In the genomic region with DNA sequence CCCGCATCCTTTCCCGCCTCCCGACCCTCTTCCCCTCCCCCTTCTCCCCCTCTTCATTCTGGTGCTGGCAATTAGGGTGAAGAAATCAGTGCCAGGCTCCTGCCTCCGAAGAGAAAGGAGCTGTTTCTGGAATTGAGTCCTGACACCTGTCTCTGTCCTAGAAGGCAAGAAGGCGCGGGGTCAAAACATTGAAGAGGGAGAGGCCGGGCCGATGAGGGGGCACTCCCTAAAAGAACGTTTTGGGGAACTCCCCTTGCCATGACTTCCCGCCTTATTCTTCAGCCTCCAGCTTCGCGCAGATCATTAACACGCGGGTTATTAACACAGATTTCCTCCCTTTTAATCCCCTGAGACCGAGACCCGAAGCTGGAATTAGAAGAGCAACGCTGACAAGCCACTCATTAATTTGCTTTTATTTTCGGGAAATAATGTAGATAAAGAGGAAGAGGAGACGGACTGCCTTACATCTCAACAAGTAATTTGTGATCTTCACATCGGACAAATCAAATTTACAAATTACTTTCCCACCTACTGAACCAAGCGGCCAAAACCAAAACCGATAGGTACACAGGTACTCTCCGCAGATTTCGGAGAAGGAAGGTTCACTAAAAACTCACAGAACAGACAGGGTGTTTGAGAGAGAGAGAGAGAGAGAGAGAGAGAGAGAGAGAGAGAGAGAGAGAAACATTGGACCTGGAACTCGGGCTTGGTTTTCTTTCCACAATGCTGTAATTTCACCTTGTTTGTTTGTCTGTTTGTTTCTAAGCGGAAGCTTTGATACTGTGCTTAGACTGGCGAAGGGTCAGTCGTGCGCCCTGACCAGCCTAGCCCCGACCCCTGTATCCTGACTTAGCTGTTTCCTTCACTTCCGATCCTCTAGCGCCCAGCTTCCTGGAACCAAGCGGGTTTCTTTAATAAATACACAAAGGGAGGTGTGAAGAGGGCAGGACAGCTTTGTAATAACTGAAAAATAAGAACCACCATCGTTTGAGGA, we compare ENCODE assay signal across 9 mouse cellular contexts. TPM values are rescaled to one million over a fixed set of nuclear protein-coding genes. Genes with fewer than 3 reads are reported as not detected.
DNase-seq lines count a peak whose midpoint lies in the region; ATAC-seq and TF ChIP-seq lines count a peak whose summit lies in the region.
"Had no signal": no experiment of that assay in that cellular context is flagged by ENCODE, and none has a peak within 500 bp of the region (broad histone marks: within the 10 kb centered on the region; RNA-seq: fewer than 3 reads in every experiment).

No protein-coding gene starts in this region.

- WGBS in kidney, postnatal 0 days = 3% methylated on average over 34 of the region's 34 CpGs

- peaks cover 9% of the 10 kb centered on the region; the same call in 1 of the 2 replicates for H3K4me1 ChIP-seq in kidney, postnatal 0 days (replicated peaks; ENCODE audit: insufficient read depth, low read length)

- H3K9ac ChIP-seq in kidney, postnatal 0 days (ENCODE audit: low read depth, low read length) = no peak overlapping the region
- H3K9ac ChIP-seq: heart, embryonic 12.5 days had no signal

- H3K36me3 ChIP-seq in kidney, postnatal 0 days (ENCODE audit: insufficient read depth, low read length) = no peaks in the 10 kb centered on the region
- H3K36me3 ChIP-seq: heart, embryonic 12.5 days had no signal

- ATAC-seq in kidney, postnatal 0 days (replicated peaks; ENCODE audit: low FRiP score, low read depth) = no peak

- no peak overlapping the region for H3K27ac ChIP-seq in kidney, postnatal 0 days

- H3K4me2 ChIP-seq in kidney, postnatal 0 days (ENCODE audit: low read length) = no peak overlapping the region

- H3K4me3 ChIP-seq in kidney, postnatal 0 days (replicated peaks; ENCODE audit: low read depth, low read length) = no peak overlapping the region

- TF ChIP-seq CTCF in kidney, postnatal 0 days (IDR thresholded peaks at IDR 0.05; ENCODE audit: low read depth) = no peak

- H3K9me3 ChIP-seq in kidney, postnatal 0 days (replicated peaks; ENCODE audit: low read length) = no peaks in the 10 kb centered on the region

- DNase-seq in adrenal gland, postnatal 10 days = peak; percentile 10
- DNase-seq in adrenal gland, postnatal 4 days (ENCODE audit: low spot score in 2 of 2) = no peak
- DNase-seq in kidney, postnatal 0 days (ENCODE audit: low spot score) = peak; percentile 12
- no peak for DNase-seq in kidney, postnatal 14 days
- peak; percentile 57 for DNase-seq in embryo, embryonic 10.5 days (ENCODE audit: low spot score)
- DNase-seq in mesoderm, embryonic 11.5 days (ENCODE audit: low read depth, low spot score) = peak; percentile 21
- DNase-seq in frontal cortex, postnatal 14 days (ENCODE audit: low spot score in 2 of 2) = no peak
- DNase-seq in right cerebral cortex, postnatal 25 days = no peak

- peaks cover 81% of the 10 kb centered on the region for H3K27me3 ChIP-seq in kidney, postnatal 0 days (ENCODE audit: insufficient read depth, low read length)

RNA-seq across cellular contexts. Expression of gene Otx1, which starts 8.0 kb away (rescaled TPM):
- total RNA-seq in adrenal gland, postnatal 10 days (2021) = under 1 TPM in 1 of 2 experiments, not detected in 1; 0.09 TPM
- total RNA-seq in adrenal gland, postnatal 4 days (2021) = not detected
- polyA plus RNA-seq in kidney, postnatal 0 days (2015; fragmentation: Nextera tagmentation; extraction: Ambion mirVana) = not detected in 2 replicates

Comparison
In these comparisons a context has a peak if more than half of its experiments do, and no peak if none do; other contexts are left out.
1. DNase-seq: peak in adrenal gland, postnatal 10 days (single experiment), kidney, postnatal 0 days (single experiment), embryo, embryonic 10.5 days (single experiment) and mesoderm, embryonic 11.5 days (single experiment); none in adrenal gland, postnatal 4 days (0 of 2), kidney, postnatal 14 days (single experiment), frontal cortex, postnatal 14 days (0 of 2) and right cerebral cortex, postnatal 25 days (single experiment).